Mouse (Mus musculus) liver, postnatal 0 days (tissue): ENCODE data around the gene Dgkg. TPM values are rescaled to one million over a fixed set of nuclear protein-coding genes. Genes with fewer than 3 reads are reported as not detected.

Source experiments
- ATAC-seq: fragments of 200-750 bp; cut with Nextera tagmentation; 2 replicates; pipeline ENCODE4 v1.8.0; 2017; ENCODE audit warnings: mild to moderate bottlenecking, moderate library complexity
- DNase-seq: peaks from one replicate; pipeline ENCODE4 v3.0.0-alpha.2; 2016
- H3K27ac ChIP-seq: fragments of 300-500 bp; sonication (generic); 2 replicates; pipeline ENCODE4 v1.5.1; 2014; ENCODE audit warnings: antibody characterized with exemption, moderate library complexity, mild to moderate bottlenecking, low read depth
- H3K27me3 ChIP-seq: fragments of 300-500 bp; sonication (generic); 2 replicates; pipeline ENCODE4 v1.6.1; 2014; ENCODE audit warnings: low read length, control low read depth, mixed read lengths; ENCODE audit not compliant: insufficient read depth
- H3K36me3 ChIP-seq: fragments of 300-500 bp; sonication (generic); replicated peaks from 2 replicates; pipeline ENCODE4 v1.6.1; 2014; ENCODE audit warnings: mild to moderate bottlenecking, control low read depth, low read length, moderate library complexity, mixed read lengths; ENCODE audit not compliant: insufficient read depth
- H3K4me1 ChIP-seq: fragments of 300-500 bp; sonication (generic); 2 replicates; pipeline ENCODE4 v1.6.1; 2014; ENCODE audit warnings: antibody characterized with exemption, mild to moderate bottlenecking, control low read depth; ENCODE audit not compliant: insufficient read depth
- H3K4me2 ChIP-seq: fragments of 300-500 bp; sonication (generic); 2 replicates; pipeline ENCODE4 v1.6.1; 2014; ENCODE audit warnings: low read depth, mild to moderate bottlenecking, low read length, moderate library complexity, mixed read lengths
- H3K4me3 ChIP-seq: fragments of 300-500 bp; sonication (generic); 2 replicates; pipeline ENCODE4 v1.5.1; 2014; ENCODE audit warnings: low read depth, low read length
- H3K9ac ChIP-seq: fragments of 300-500 bp; sonication (generic); replicated peaks from 2 replicates; pipeline ENCODE4 v1.6.1; 2014; ENCODE audit warnings: mild to moderate bottlenecking, moderate library complexity
- H3K9me3 ChIP-seq: fragments of 300-500 bp; sonication (generic); 2 replicates; pipeline ENCODE4 v1.6.1; 2016; ENCODE audit warnings: mild to moderate bottlenecking, control low read depth, low read length, mixed read lengths
- CTCF ChIP-seq: sonication (generic); IDR thresholded peaks from 2 replicates; pipeline ENCODE4 v1.5.1; 2016; ENCODE audit warnings: antibody characterized with exemption, low read depth
- EP300 ChIP-seq: IDR thresholded peaks from 2 replicates; pipeline ENCODE4 v1.6.1; 2016; ENCODE audit warnings: antibody characterized with exemption, low read depth, mild to moderate bottlenecking
- WGBS: fragments of 180-500 bp; shearing (Covaris S2); extraction: QIAGEN DNeasy Blood & Tissue Kit; methylation state at CpG from one replicate; pipeline ENCODE4 v1.1.7; 2014; ENCODE audit not compliant: insufficient replicate concordance; 5-methylcytosine and 5-hydroxymethylcytosine counted together
- polyA plus RNA-seq: library from polyadenylated mRNA; unstranded; fragments of >200 nt; fragmentation: Nextera tagmentation; extraction: Ambion mirVana; gene quantifications from 2 replicates; pipeline ENCODE4 v1.2.1, GENCODE M21; 2015

Gene Dgkg
- polyA plus RNA-seq, 1 experiment from 2014 or later = 0.93 TPM

DNA sequence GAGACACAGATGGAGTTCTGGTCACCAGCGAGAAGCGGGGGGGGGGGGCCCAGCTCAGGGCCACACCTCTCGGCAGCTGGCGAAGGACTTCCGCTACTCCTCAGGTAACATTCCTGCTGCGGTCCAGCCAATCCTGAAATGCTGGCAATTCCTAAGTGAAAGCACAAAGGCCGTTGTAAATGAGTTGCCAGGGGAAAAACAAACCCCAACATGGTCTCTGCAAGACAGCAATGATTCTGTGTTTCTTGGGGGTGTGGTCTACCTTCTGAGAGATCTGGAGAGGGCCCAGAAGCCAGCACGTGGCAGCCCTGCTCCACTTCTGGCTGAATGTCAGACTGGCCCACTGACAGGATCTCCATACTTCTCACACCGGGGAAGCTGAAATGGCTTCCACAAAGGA lies 34.7 kb downstream of the Dgkg start:
- Histone ChIP-seq H3K9me3 (no peaks in the 10 kb centered on the region), H3K4me2 (no peak overlapping the region), H3K4me1 (0 out of 2 replicates have a peak, but pooled peaks cover 2% of the 10 kb centered on the region), H3K4me3 (no peak overlapping the region), H3K36me3 (no peaks in the 10 kb centered on the region), H3K27me3 (no peaks in the 10 kb centered on the region), H3K9ac (no peak overlapping the region), H3K27ac (no peak overlapping the region)
- WGBS = 50% methylated on average over 9 of the region's 9 CpGs
- no peak for ATAC-seq
- TF ChIP-seq CTCF = no peak
- TF ChIP-seq EP300 = no peak
- DNase-seq = no peak

DNA sequence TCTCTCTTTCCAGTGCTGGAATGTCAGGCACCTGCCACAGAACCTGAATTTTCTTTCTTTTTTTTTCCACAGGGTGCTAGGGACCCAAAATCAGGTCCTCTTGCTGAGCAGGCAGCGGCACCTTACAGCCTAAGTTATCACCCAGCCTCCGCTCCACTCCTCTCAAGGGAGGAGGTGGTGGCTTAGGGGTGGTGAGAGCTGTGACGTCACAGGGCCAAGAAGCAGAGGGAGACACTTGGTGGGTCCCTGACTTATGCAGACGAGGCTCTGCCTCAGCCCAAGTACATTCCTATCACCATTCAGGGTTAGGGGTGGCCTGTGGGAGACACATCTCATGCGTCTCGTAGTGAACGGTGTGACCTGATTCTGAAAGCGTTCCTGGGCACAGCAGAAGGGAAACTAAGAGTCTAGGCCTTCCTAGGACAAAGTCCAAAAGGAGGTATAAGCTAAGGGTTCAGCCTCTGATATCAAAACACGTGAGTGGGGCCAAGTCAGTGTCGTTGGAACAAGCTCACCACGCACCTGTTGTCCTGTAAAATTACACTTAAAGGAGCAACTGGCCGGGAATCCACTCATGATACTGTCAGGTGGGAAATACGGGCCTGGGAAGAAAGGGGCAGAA lies 35.6 kb downstream of the Dgkg start:
- Histone ChIP-seq H3K27me3 (no peaks in the 10 kb centered on the region), H3K4me3 (no peak overlapping the region), H3K4me2 (no peak overlapping the region), H3K9ac (no peak overlapping the region), H3K27ac (no peak overlapping the region), H3K36me3 (no peaks in the 10 kb centered on the region), H3K4me1 (0 out of 2 replicates have a peak, but pooled peaks cover 2% of the 10 kb centered on the region), H3K9me3 (no peaks in the 10 kb centered on the region)
- WGBS = 77% methylated on average over 13 of the region's 13 CpGs
- TF ChIP-seq EP300 (no peak), CTCF (no peak)
- no peak for ATAC-seq
- no peak for DNase-seq

DNA sequence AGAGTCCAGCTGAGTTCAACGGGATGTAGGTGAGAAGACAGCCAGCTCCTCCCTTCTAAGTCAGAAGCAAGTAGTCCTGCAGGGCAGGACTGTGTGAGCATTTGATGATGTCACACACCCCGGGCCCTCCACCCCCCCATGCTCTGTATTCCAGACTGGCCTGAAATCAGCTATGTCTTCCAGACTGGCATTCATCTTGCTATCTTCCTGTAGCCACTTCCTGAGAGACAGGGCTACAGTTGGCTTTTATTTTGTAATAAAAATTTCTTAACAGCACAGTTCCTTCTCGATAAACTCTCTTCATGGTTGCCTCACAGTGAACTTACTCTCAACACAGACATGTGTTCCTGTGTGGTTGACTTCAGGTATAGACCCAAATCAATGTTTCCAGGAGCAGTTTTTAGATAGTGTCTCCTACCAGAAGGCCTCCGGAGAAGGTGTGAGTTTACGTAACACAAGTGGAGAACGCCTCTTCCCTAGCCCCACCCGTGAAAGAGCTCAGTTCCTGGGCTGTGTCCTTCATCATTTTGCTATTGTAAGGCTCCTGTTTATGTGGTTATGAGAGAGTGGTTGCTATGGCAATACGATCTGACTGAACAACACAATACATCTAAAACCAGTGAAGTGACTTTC lies 38.5 kb downstream of the Dgkg start:
- TF ChIP-seq EP300 = no peak
- no peak overlapping the region for H3K4me3 ChIP-seq
- H3K4me1 ChIP-seq = 0 out of 2 replicates have a peak, but pooled peaks cover 2% of the 10 kb centered on the region
- no peak for DNase-seq
- 57% methylated on average over 8 of the region's 8 CpGs for WGBS
- no peaks in the 10 kb centered on the region for H3K27me3 ChIP-seq
- H3K9me3 ChIP-seq = no peaks in the 10 kb centered on the region
- peak overlapping the region; percentile 53; the same call in 1 of the 2 replicates for H3K27ac ChIP-seq
- H3K9ac ChIP-seq = no peak overlapping the region
- no peak overlapping the region for H3K4me2 ChIP-seq
- no peaks in the 10 kb centered on the region for H3K36me3 ChIP-seq
- no peak for ATAC-seq

DNA sequence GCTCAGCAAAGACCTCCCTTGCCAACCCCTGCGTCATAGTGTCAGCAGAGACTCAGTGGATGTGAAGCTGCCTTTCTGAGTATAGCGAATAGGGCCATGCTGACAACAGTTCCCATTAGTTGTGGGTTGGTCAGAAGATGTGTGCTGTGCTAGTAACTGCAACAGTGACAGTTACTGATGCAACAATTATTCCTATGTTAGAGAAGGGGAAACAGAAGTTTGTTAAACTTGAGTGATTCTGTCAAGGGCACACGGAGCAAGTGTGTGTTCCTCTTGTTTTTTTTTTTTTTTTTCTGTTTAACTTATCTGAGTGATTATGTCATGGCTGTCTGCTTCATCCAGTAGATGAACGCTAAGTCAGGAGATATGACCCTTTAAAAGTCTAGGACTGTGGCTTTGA lies 41.2 kb downstream of the Dgkg start:
- TF ChIP-seq EP300 (no peak), CTCF (no peak)
- Histone ChIP-seq H3K4me3 (no peak overlapping the region), H3K27ac (peak overlapping the region; percentile 22; the same call in 1 of the 2 replicates), H3K4me2 (no peak overlapping the region), H3K27me3 (no peaks in the 10 kb centered on the region), H3K4me1 (0 out of 2 replicates have a peak, but pooled peaks cover 2% of the 10 kb centered on the region), H3K9ac (no peak overlapping the region), H3K36me3 (no peaks in the 10 kb centered on the region), H3K9me3 (no peaks in the 10 kb centered on the region)
- peak; percentile 29; the same call in 1 of the 2 replicates for ATAC-seq
- DNase-seq = no peak
- WGBS = 62% methylated on average over 4 of the region's 4 CpGs

DNA sequence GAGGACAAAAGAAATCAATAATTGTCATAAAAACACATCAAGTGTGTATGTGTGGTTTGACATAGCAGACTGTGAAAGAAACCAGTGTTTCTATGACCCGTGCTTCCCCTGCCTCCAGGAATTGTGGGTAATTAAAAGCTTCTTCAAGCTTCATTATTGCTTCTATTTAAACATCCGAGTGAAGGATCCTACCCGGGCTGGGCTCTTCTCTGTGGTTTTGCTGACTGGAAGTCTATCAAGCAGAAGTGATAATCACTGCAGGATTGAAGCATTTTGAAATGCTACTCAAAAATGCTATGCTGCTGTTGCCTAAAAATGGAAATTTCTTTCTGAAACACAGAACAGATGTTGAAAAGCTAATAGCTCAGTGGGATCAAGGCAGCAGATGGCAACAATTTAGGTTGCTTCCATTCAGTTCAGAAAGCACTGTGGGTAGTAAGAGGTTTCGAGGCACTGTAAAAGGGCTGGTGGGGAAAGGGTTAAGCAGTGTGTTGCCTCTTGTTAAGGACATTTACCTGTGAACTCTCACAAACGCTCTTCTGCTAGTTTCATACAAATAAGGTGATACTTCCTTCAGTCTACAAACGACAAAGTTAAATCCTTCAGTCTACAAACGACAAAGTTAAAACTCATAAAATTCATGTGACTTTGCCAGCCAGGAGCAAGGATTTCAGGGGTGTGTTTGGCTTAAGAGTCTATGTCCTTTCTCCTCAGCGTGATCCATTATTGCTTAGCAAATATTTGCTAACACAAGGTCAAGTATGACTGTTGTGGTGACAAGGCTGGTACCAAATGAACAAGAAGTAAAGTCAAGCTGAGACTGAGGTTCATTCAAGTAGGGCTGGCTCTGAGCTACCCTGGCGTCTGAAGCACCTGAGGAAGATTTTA lies 43.6 kb downstream of the Dgkg start:
- H3K27ac ChIP-seq = no peak overlapping the region
- H3K9ac ChIP-seq = no peak overlapping the region
- no peaks in the 10 kb centered on the region for H3K9me3 ChIP-seq
- TF ChIP-seq CTCF (no peak), EP300 (no peak)
- H3K27me3 ChIP-seq = no peaks in the 10 kb centered on the region
- ATAC-seq (no peak), DNase-seq (no peak)
- 0 out of 2 replicates have a peak, but pooled peaks cover 2% of the 10 kb centered on the region for H3K4me1 ChIP-seq
- H3K36me3 ChIP-seq = no peaks in the 10 kb centered on the region
- 61% methylated on average over 9 of the region's 9 CpGs for WGBS
- no peak overlapping the region for H3K4me3 ChIP-seq
- H3K4me2 ChIP-seq = no peak overlapping the region

DNA sequence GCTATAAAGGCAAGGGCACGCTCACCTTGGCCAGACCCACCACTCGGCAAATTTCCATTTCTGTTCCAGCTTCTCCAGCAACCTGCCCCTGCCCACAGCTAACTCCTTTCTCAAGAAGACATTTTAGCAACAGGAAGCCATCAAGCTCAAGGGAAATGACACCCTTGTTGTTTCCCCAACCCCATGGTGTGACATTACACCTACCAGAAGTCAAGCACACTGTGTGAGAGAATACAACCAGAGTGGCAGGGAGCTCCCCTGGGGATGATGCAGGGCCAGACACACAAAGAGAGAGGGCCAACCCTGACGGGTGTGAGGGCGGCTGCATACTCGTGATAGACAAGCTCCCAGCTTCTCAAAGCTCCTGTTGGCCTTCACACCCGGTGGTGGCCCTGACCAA lies 49.0 kb downstream of the Dgkg start:
- TF ChIP-seq CTCF (no peak), EP300 (no peak)
- no peaks in the 10 kb centered on the region for H3K9me3 ChIP-seq
- no peak overlapping the region for H3K27ac ChIP-seq
- no peaks in the 10 kb centered on the region for H3K36me3 ChIP-seq
- DNase-seq = no peak
- H3K4me2 ChIP-seq = no peak overlapping the region
- H3K27me3 ChIP-seq = no peaks in the 10 kb centered on the region
- no peak overlapping the region for H3K4me3 ChIP-seq
- no peak overlapping the region for H3K9ac ChIP-seq
- ATAC-seq = no peak
- WGBS = 56% methylated on average over 6 of the region's 6 CpGs
- H3K4me1 ChIP-seq = no peaks in the 10 kb centered on the region
